In genomic region chr12:86189601-86190323, GRCm38 (mm10) we compare ENCODE assay signal across 8 mouse cellular contexts. TPM values are rescaled to one million over a fixed set of nuclear protein-coding genes. Genes with fewer than 3 reads are reported as not detected.
A peak's percentile ranks its signal among the peaks of the same experiment; 100 is the strongest.
DNase-seq lines count a peak whose midpoint lies in the region.

No protein-coding gene starts in this region.

- intact Hi-C loops in left cerebral cortex, postnatal 14 days (cut with DNase I), result no loop called here
- intact Hi-C loops in left cerebral cortex, postnatal 4 days (cut with DNase I), result no loop called here

- DNase-seq in embryo, embryonic 10 days (ENCODE audit: low spot score), result peak; percentile 67
- no peak for DNase-seq in embryo, embryonic 9.5 days (ENCODE audit: extremely low spot score)
- DNase-seq in left cerebral cortex, postnatal 14 days (ENCODE audit: low spot score in 2 of 2), result peak; percentile 44 to 81
- no peak for DNase-seq in left cerebral cortex, postnatal 4 days
- peak; percentile 38 for DNase-seq in Muller cell, postnatal 12 days (ENCODE audit: inconsistent ontology term)
- DNase-seq in lung, postnatal 14 days, result peak; percentile 6
- DNase-seq in cerebellum, adult 8-10 months, result no peak
- DNase-seq in cerebellum, adult 9-11 months, result no peak

RNA-seq across cellular contexts. Expression of gene Gpatch2l, which starts 51.9 kb away (rescaled TPM):
- 10 to 100 TPM; 36.7 to 38.0 TPM for total RNA-seq in left cerebral cortex, postnatal 14 days (2021)
- total RNA-seq in left cerebral cortex, postnatal 4 days (2021), result 10 to 100 TPM; 47.9 to 50.8 TPM

Comparison
In these comparisons a context has a peak if more than half of its experiments do, and no peak if none do; other contexts are left out.
1. DNase-seq: peak in embryo, embryonic 10 days (single experiment), left cerebral cortex, postnatal 14 days (2 of 2), Muller cell, postnatal 12 days (single experiment) and lung, postnatal 14 days (single experiment); none in embryo, embryonic 9.5 days (single experiment), left cerebral cortex, postnatal 4 days (single experiment), cerebellum, adult 8-10 months (single experiment) and cerebellum, adult 9-11 months (single experiment).